Mouse (Mus musculus) MEL (cell line): ENCODE results near the gene Pcbp2. TPM values are rescaled to one million over a fixed set of nuclear protein-coding genes. Genes with fewer than 3 reads are reported as not detected.

ENCODE experiments used
- DNase-seq: peaks from one replicate; pipeline ENCODE4 v3.0.0; 2011; ENCODE audit warnings: low read depth, low spot score
- H3K27ac ChIP-seq: 2 replicates; pipeline ENCODE4 v1.5.1; 2012; ENCODE audit warnings: low read depth, mild to moderate bottlenecking, control low read depth, low read length, moderate library complexity; ENCODE audit not compliant: control insufficient read depth
- H3K27me3 ChIP-seq, 2 experiments: fragments of 150-350 bp in 1 of 2; sonication (generic) in 1 of 2; 2 replicates each; pipeline ENCODE4 v1.6.1; 2012; ENCODE audit warnings: low read length in 2 of 2, mild to moderate bottlenecking in 2 of 2, improper control_type of control experiment in 1 of 2, moderate library complexity in 1 of 2; ENCODE audit not compliant: insufficient read depth in 2 of 2, control insufficient read depth in 1 of 2
- H3K36me3 ChIP-seq, 2 experiments: 2 replicates each; pipeline ENCODE4 v1.6.1; 2012 to 2014; ENCODE audit warnings: low read length in 2 of 2, improper control_type of control experiment in 1 of 2, inconsistent platforms in 1 of 2, mild to moderate bottlenecking in 1 of 2; ENCODE audit not compliant: insufficient read depth in 2 of 2, control insufficient read depth in 1 of 2
- H3K4me1 ChIP-seq, 2 experiments: fragments of 150-350 bp in 1 of 2; sonication (generic) in 1 of 2; 2 replicates each; pipeline ENCODE4 v1.6.1; 2012; ENCODE audit warnings: low read length in 2 of 2, improper control_type of control experiment in 1 of 2, mild to moderate bottlenecking in 1 of 2; ENCODE audit not compliant: insufficient read depth in 2 of 2, control insufficient read depth in 1 of 2
- H3K4me3 ChIP-seq, 2 experiments: fragments of 150-350 bp in 1 of 2; sonication (generic) in 1 of 2; 2 replicates each; pipeline ENCODE4 v1.5.1; 2012; ENCODE audit warnings: low read depth in 2 of 2, low read length in 2 of 2, mild to moderate bottlenecking in 2 of 2, moderate library complexity in 2 of 2, control low read depth in 1 of 2, improper control_type of control experiment in 1 of 2; ENCODE audit not compliant: control insufficient read depth in 1 of 2, insufficient read depth in 1 of 2
- H3K79me2 ChIP-seq: 2 replicates; pipeline ENCODE4 v1.6.1; 2012; ENCODE audit warnings: mild to moderate bottlenecking, low read length, moderate library complexity; ENCODE audit not compliant: control insufficient read depth, poor library complexity, insufficient read depth
- H3K9ac ChIP-seq: 2 replicates; pipeline ENCODE4 v1.6.1; 2012; ENCODE audit warnings: low read depth, mild to moderate bottlenecking, control low read depth, low read length, moderate library complexity; ENCODE audit not compliant: control insufficient read depth, poor library complexity, severe bottlenecking
- H3K9me3 ChIP-seq: fragments of 150-350 bp; sonication (generic); replicated peaks from 2 replicates; pipeline ENCODE4 v1.6.1; 2012; ENCODE audit warnings: mild to moderate bottlenecking, low read length, improper control_type of control experiment, moderate library complexity; ENCODE audit not compliant: insufficient read depth
- CHD2 ChIP-seq: IDR thresholded peaks from 2 replicates; pipeline ENCODE4 v1.6.1; 2011; ENCODE audit warnings: low read length, improper control_type of control experiment
- CTCF ChIP-seq, 3 experiments: IDR thresholded peaks in 2 of 3; conservative IDR thresholded peaks in 1 of 3; 2 replicates each; pipeline ENCODE4 v1.5.1; 2011 to 2012; ENCODE audit warnings: low read length in 3 of 3, low read depth in 2 of 3, mild to moderate bottlenecking in 2 of 3, improper control_type of control experiment in 1 of 3, inconsistent platforms in 1 of 3, mixed read lengths in 1 of 3, moderate library complexity in 1 of 3; ENCODE audit not compliant: control insufficient read depth in 1 of 3, insufficient read depth in 1 of 3, poor library complexity in 1 of 3, severe bottlenecking in 1 of 3
- ELF1 ChIP-seq: IDR thresholded peaks from 2 replicates; pipeline ENCODE4 v1.6.1; 2014; ENCODE audit warnings: low read depth, mild to moderate bottlenecking, inconsistent platforms, low read length, improper control_type of control experiment, moderate library complexity
- MAZ ChIP-seq: IDR thresholded peaks from 2 replicates; pipeline ENCODE4 v1.6.1; 2012; ENCODE audit warnings: low read depth, mild to moderate bottlenecking, inconsistent platforms, low read length, improper control_type of control experiment
- MXI1 ChIP-seq: IDR thresholded peaks from 2 replicates; pipeline ENCODE4 v1.6.1; 2011; ENCODE audit warnings: mild to moderate bottlenecking, low read depth, low read length, improper control_type of control experiment
- MYC ChIP-seq: IDR thresholded peaks from 2 replicates; pipeline ENCODE4 v1.6.1; 2011; ENCODE audit warnings: low read depth, mild to moderate bottlenecking, low read length, improper control_type of control experiment, moderate library complexity
- NELFE ChIP-seq: IDR thresholded peaks from 2 replicates; pipeline ENCODE4 v1.6.1; 2011; ENCODE audit warnings: low read depth, low read length, improper control_type of control experiment
- POLR2AphosphoS2 ChIP-seq: IDR thresholded peaks from 2 replicates; pipeline ENCODE4 v1.6.1; 2011; ENCODE audit warnings: low read length, improper control_type of control experiment
- TCF12 ChIP-seq: IDR thresholded peaks from 2 replicates; pipeline ENCODE4 v1.6.1; 2014; ENCODE audit warnings: low read depth, mild to moderate bottlenecking, inconsistent platforms, low read length, improper control_type of control experiment, moderate library complexity
- polyA plus RNA-seq, 2 experiments: library from polyadenylated mRNA; stranded (reverse) in 1 of 2; unstranded in 1 of 2; fragments of >175 nt in 1 of 2; fragments of >200 nt in 1 of 2; gene quantifications; 2 replicates each; pipeline versions ENCODE4 v1.2.1 to v1.2.4; 2012; ENCODE audit warnings: low replicate concordance in 2 of 2, low read depth in 1 of 2; ENCODE audit not compliant: insufficient read length in 2 of 2, insufficient read depth in 1 of 2, missing spikeins in 1 of 2
- total RNA-seq: library from RNA; depleted of rRNA; stranded (reverse); fragments of 300-350 nt; gene quantifications from 2 replicates; pipeline ENCODE4 v1.2.3, GENCODE M21; 2012

Gene Pcbp2
- total and polyA plus RNA-seq, 3 experiments, result 359 to 2,091 (median 977) TPM

DNA sequence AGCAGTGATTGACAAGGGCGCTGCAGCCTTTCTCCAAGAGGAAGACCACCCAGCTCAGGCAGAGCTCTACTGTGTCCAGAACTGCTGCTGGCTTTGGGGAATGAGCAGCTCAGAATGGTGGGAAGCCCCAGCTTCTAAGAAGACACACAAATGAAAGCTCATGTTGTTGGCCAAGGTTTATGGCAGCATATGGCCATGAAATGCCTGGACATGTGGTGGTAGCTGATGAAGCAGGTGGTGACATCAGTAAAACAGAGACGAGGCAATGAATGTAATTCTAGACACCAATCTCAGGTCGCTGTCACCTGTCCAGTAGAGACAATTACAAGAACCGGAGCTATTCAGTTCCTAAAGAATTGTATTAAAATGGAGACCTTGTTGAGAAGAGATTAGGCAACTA, 74.5 kb downstream of the Pcbp2 start:
- Histone ChIP-seq H3K27me3 (no peaks in the 10 kb centered on the region), H3K9me3 (no peaks in the 10 kb centered on the region), H3K27ac (no peak overlapping the region), H3K36me3 (peaks cover 0 to 25% of the 10 kb centered on the region in 2 experiments; a peak in 2 of 4 replicates), H3K79me2 (no peaks in the 10 kb centered on the region), H3K4me3 (no peak overlapping the region), H3K4me1 (no peaks in the 10 kb centered on the region), H3K9ac (no peak overlapping the region)
- DNase-seq, result no peak
- no peak for TF ChIP-seq CHD2

- H3K36me3 ChIP-seq, result peaks cover 0 to 26% of the 10 kb centered on the region in 2 experiments; a peak in 2 of 4 replicates
- DNase-seq, result no peak
- no peak for TF ChIP-seq TCF12
Observed at GRCm38 (mm10) chr15:102546246-102546645, 75.9 kb downstream of the Pcbp2 start.

DNA sequence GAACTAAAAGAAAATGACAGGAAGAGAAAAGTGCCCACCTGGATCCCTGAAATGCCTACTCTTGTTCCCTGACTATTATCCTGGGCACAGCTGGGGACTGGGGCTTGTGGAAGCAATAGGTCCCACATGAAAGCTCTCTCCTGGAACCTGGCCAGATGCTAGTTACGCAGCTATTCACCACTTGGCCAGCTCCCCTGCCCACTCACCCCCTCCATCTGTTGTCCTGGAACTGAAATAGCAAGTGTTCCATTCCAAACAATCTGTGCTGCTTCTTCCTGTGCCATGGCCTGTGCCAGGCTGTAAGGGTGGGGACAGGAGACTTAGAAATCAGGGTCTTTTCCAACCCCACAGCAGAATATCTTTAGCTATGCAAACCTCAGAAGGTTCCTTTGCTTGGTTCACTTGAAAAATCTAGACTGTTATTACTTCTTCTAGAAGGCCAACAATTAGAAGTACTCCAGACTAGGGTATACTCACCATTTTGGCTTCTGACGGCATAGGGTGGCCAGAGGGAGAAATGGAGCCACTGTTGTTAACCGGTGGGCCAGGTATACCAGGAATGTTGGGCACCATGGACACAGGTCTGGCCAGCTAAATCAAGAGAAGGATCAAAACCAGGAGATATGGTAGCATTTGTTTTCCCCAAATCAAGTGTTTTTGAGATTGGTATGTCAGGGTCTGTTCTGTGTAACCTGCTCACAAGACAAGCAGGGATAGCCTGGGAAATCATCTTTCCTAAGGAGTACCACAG, 76.5 kb downstream of the Pcbp2 start:
- Histone ChIP-seq H3K79me2 (no peaks in the 10 kb centered on the region), H3K27ac (no peak overlapping the region), H3K9me3 (no peaks in the 10 kb centered on the region), H3K4me1 (no peaks in the 10 kb centered on the region), H3K4me3 (no peak overlapping the region), H3K9ac (no peak overlapping the region), H3K36me3 (peaks cover 0 to 29% of the 10 kb centered on the region in 2 experiments; a peak in 2 of 4 replicates), H3K27me3 (no peaks in the 10 kb centered on the region)
- no peak for DNase-seq
- TF ChIP-seq MXI1 (no peak), MAZ (no peak), CTCF (IDR thresholded peaks at IDR 0.05 in 2 of 3, conservative IDR thresholded peaks at IDR 0.05 in 1 of 3; ENCODE audit: control insufficient read depth in 1 of 3, insufficient read depth in 1 of 3, low read depth in 2 of 3, low read length in 3 of 3, poor library complexity in 1 of 3, severe bottlenecking in 1 of 3) (no peak), ELF1 (no peak), NELFE (no peak), MYC (no peak), POLR2AphosphoS2 (no peak)

More at GRCm38 (mm10) chr15:102546246-102546645, 75.9 kb downstream of the Pcbp2 start:
- no peaks in the 10 kb centered on the region for H3K79me2 ChIP-seq
- no peak overlapping the region for H3K9ac ChIP-seq
- no peak overlapping the region for H3K27ac ChIP-seq
- H3K4me3 ChIP-seq, result no peak overlapping the region
- H3K4me1 ChIP-seq, result no peaks in the 10 kb centered on the region
- H3K27me3 ChIP-seq, result no peaks in the 10 kb centered on the region
- H3K9me3 ChIP-seq, result no peaks in the 10 kb centered on the region
